Mouse (Mus musculus): ENCODE results near the gene Galr2. TPM values are rescaled to one million over a fixed set of nuclear protein-coding genes. Genes with fewer than 3 reads are reported as not detected.

Gene Galr2
- not detected in 2 replicates for total RNA-seq (2021)
- long read RNA-seq, experiment 1: 0 reads
- long read RNA-seq, experiment 2: 0 reads

GRCm38 (mm10) chr11:116280751-116281663 lies at the start of gene Galr2:
Gene Galr2, plus strand, starts transcription at chr11:116280939.
- no peak for DNase-seq

- no peak for DNase-seq
Measured at GRCm38 (mm10) chr11:116232427-116232826, 48.3 kb upstream of the Galr2 start.

- no peak for DNase-seq
Measured at GRCm38 (mm10) chr11:116234901-116235300, 45.8 kb upstream of the Galr2 start.

DNA sequence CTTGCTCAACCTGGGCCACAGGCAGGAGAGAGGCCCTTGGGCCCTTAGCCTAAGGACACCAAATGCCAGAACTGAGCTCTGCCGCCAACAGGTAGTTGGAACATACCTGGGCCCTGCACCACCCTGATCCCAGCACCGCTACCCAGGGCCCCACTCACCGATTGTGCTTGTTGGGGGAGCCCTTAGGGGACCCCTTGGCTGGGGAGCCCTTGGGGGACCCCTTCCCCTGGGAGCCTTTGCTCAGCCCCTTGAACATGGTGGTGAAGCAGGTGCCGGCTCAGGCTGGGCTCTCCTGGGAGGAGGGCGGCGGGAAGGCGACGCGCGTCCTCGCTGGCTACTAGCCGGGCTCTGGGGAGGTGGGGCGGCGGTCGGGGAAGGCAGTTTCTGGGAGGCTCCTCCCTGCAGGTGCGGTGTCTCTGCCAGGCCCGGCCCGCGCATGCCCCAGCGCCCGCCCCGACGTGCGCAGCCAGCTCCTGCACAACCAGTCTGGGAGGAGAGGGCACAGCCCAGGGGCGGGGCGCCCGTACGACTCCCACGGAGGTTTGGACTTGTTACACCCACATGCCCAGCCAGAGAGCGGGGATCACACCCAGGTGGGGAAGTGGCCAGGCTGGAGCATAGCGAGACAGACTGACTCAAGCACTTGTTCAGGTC lies 42.9 kb upstream of the Galr2 start, which contains the start of gene Evpl:
Evpl (minus strand) TSS at position 336 of the 654 bp plus-strand sequence.
- peak; percentile 74 for DNase-seq

DNA sequence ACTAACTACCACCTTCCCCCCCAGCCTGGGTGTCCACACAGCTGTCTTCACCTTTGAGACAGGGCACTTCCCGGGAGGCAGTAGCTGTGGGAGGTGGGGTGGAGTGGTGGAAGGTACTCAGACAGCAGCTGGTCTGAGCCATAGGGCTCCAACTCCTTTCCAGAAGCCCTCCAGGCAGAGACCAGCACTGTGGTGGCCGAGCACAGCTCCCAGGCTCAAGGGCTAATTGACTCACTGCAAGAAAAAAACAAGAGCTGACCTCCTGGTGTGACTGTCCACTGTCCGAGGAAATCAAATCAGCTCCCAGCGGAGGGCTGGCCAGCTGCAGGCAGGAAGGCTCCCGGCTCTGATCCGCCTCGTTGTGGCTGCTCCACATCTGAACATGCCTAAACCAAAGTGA lies 40.9 kb upstream of the Galr2 start:
- no peak for DNase-seq

DNA sequence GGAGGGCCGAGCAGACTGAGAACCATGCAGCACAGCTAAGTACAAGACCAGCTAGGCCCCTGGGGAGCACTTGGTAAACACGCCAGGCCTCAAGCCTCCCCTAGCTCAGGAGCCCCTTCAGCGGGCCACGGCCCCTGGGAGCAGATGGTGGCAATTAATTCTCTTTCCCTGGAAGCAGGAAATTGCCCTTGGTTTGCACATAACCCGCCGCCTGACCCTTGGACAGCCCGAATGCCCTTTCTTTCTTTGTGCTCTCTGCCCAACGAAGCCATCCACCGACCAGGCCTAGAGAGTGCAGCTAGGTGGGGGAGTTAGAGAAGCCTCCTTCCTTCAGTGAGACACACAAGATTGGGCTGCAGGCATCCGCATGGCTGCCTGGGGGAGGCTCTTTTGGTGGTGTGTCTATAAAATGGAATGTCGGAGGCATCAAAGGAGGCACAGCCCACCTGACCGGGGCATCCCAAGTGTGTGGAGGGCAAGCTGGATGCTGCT lies 38.9 kb upstream of the Galr2 start:
- DNase-seq: no peak

DNA sequence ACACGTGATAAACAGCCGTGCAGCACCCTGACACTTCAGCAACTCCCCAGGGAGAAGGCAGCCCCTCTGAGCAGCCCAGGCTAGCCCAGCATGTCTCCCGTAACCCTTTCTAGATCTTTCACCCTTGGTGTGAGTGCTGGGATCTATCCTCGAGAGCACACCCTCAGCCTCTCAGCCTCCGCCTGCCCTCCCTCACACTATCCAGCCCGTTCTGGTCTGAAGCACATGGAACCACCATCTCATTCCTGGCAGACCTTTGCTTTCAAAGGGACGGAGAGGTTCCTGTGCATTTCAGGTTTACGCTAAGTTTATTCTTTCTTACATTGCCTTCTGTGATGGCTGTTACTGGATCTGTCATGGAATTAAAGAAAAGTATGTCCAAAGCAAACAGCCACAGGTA lies 36.2 kb upstream of the Galr2 start:
- no peak for DNase-seq

- no peak for DNase-seq
Measured at GRCm38 (mm10) chr11:116245616-116246015, 35.1 kb upstream of the Galr2 start.

- DNase-seq: no peak
Measured at GRCm38 (mm10) chr11:116247502-116248222, 33.1 kb upstream of the Galr2 start.

DNA sequence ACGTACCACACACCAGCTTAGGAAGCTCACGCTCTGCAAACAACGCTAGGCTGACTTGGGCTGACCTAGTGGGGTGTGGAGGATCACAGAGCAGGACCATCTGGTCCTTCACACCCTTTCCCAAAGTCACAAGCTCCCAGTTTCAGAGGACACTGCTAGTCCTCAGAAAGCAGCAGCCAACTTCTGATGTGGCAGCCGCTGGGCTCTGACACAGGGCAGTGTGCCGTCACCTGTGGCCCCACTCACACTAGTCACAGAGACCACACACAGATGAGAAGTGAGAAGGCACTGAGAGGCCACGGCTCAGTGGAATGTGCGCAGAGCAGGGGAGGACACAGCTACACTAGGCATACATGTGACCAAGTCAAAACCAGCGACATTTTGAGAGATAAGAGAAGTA lies 29.8 kb upstream of the Galr2 start:
- DNase-seq: no peak

DNA sequence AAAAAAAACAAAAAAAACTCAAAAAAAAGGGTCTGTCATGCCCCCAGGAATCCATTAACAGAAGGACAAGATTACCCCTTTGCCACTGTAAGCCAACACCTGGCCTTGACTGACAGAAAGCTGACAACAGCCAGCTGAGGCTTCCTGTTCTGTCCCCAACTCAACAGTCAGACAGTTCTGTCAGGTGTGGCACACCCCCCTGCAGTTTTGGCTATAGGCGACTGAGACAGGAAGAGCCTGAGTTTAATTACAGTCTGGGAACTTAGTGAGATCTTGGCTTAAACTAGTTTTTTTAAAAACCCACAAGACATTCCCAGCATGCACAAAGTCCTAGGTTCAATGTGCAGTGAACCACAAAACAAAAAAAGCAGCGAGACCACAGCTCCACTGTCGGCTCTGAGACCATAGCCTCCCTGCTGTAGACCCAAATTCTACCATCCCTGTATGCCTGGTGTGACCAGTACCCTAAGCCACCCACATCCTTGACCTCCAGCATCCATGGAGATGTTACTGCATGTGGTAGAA lies 27.6 kb upstream of the Galr2 start:
- no peak for DNase-seq

DNA sequence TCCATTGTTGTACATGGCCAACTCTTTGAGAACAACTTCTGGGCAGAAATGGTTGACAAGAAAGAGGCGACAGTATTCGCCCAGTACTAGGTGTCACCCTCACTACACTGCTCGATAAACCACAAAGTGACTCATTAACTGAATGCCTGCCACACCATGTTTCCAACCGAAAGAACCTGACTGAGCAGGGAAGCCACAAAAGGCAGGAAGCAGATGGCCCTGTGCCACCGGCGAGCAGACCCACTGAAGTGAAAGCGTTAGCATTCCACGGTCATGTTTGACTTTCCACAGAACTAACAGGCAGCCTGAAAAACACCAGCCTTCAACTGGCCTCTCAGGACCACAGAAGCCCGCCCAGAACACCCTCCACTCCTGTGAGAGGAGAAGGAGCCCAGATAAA lies 26.1 kb upstream of the Galr2 start:
- DNase-seq: no peak

GRCm38 (mm10) chr11:116255090-116255981 lies 25.4 kb upstream of the Galr2 start:
- no peak for DNase-seq

- no peak for DNase-seq
Measured at GRCm38 (mm10) chr11:116255982-116256675, 24.6 kb upstream of the Galr2 start.

- DNase-seq: no peak
Measured at GRCm38 (mm10) chr11:116259461-116259860, 21.3 kb upstream of the Galr2 start.

- DNase-seq: no peak
Measured at GRCm38 (mm10) chr11:116260259-116260658, 20.5 kb upstream of the Galr2 start.

- no peak for DNase-seq
Measured at GRCm38 (mm10) chr11:116265352-116265751, 15.4 kb upstream of the Galr2 start.

DNA sequence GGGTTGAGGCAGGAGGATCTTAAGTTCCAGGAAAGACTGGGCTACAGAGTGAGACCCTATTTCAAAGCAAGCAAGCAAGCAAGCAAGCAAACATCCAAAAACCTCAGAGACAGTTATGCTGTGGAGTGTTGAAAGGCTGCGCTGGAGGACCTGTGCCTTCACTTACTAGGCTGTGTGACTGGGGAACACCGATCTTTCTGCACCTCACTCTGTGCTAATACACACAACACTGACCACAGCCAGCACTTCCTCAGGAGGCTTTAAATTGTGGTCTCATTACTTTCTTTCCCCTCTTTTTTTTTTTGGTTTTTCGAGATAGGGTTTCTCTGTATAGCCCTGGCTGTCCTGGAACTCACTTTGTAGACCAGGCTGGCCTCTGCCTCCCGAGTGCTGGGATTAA lies 14.9 kb upstream of the Galr2 start:
- DNase-seq: no peak

DNA sequence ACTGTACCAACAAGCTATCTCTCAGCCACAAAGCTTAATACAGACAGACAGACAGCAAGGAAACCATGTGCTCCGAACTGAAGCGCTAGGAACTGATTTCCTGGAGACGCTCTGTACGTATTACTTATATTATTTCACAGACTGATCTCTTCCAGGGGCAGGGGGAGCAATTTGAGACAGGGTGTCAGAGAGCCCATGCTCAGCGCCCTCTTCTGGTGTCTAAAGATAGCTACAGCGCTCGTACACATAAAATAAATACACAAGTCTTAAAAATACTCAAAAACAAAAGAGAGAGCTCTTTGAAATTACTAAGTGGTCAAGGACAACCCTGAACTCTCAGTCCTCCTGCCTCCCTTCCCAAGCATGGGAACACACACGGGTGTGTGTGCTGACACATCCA lies 13.1 kb upstream of the Galr2 start:
- DNase-seq: no peak

DNA sequence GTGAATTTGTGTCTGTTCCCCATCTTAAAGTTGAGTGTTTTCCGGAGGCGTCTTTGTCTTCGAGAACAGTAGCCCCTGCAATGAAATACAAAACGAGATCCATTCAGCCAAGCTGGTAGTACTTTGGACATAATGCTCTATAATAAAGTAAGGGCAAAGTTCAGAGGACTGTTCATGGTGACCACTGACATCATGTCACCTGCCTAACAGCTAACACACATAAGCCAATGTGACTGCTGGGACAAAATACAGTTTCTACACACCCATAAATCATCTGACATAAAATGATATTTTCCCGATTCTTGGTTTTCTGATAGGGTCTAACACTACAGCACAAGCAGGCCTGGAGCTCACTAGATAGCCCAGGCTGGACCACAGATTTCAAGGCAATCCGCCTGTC lies 12.4 kb upstream of the Galr2 start:
- DNase-seq: no peak

DNA sequence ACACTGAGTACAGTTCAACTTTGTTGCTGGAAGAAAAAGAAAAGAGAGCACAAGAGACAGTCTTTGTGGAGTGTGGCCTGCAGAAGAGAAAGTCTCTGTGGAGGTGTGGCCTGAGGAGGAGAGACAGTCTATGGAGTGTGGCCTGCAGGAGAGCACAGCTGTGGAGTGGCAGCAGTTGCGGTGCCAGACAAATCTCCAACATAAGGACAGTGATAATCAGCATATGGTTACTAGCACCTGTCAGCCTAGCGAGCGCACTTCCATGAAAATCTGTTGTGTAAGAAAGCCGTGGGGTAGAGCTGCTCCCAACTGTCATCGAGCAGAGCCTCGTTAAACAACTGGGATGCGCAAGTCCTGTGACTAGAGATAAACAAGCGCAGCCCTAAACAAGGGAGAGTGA lies 11.2 kb upstream of the Galr2 start:
- DNase-seq: no peak
